Mouse (Mus musculus) heart, postnatal 0 days (tissue): ENCODE results near the gene Hes2.
A peak's percentile ranks its signal among the peaks of the same experiment; 100 is the strongest.

ENCODE experiments used
- CTCF ChIP-seq: IDR thresholded peaks from 2 replicates; pipeline ENCODE4 v1.5.1; 2016; ENCODE audit warnings: antibody characterized with exemption, control low read depth, low read depth
- EP300 ChIP-seq: IDR thresholded peaks from 2 replicates; pipeline ENCODE4 v1.6.1; 2016; ENCODE audit warnings: antibody characterized with exemption, low read depth

DNA sequence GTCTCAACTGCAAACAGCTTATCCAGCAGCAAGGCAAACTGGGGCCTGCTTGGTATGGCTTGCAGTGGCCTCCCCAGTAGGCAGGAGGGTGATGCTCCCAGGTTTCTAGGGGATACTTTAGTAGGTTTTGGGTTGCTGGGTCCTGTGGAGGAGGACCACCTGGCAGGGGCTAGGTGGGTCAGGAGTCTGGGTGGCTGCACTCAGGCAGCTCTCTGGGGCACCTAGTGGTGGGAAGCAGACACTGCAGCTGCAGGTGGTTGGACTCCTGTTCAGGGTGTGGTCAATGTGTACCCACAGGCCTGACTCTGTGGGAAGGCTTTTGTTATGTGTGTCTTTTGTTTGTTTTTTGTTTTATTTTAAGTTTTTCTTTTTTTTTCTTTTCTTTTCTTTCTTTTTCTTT, 24.2 kb upstream of the Hes2 start:
- peak; percentile 49 for TF ChIP-seq CTCF
- TF ChIP-seq EP300: no peak
